9 mouse cellular contexts compared by ENCODE assay signal in the genomic region with DNA sequence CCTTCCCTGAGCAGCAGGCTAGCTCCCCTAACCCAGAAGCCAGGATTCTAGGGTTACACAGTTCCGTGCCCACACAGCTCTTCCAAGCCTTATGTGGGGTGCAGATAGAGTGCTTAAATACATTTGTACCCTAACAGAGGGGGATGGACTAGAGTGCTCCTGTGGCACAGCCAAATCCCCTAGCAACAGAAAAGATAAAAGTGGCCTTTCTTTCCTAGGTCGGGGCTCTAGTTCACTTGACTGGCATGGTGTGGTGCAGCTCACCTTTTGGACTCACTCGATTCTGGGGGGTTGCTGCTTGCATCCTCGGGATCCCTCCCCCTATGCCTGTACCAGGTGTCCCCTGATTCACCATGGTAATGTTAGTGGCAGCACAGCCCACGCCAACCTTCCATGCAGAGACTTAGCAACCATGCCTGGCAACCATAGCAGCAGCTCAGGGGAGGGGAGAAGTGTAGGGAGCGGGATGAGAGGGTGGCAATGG. TPM values are rescaled to one million over a fixed set of nuclear protein-coding genes. Genes with fewer than 3 reads are reported as not detected.
DNase-seq lines count a peak whose midpoint lies in the region; ATAC-seq lines count a peak whose summit lies in the region.
"Had no signal": no experiment of that assay in that cellular context is flagged by ENCODE, and none has a peak within 500 bp of the region (broad histone marks: within the 10 kb centered on the region; RNA-seq: fewer than 3 reads in every experiment).

No protein-coding gene starts in this region.

- H3K36me3 ChIP-seq in neural tube, embryonic 11.5 days (ENCODE audit: control insufficient read depth, insufficient read depth, low read length): peaks cover 8% of the 10 kb centered on the region; the same call in 1 of the 2 replicates

- H3K27ac ChIP-seq in neural tube, embryonic 11.5 days (ENCODE audit: low read depth, low read length): no peak overlapping the region

- H3K4me3 ChIP-seq in neural tube, embryonic 11.5 days (ENCODE audit: low read depth, low read length): no peak overlapping the region; the same call in 1 of the 2 replicates

- DNase-seq in neural tube, embryonic 11.5 days (ENCODE audit: low spot score): peak; percentile 9
- DNase-seq in neural tube, embryonic 10.5 days (ENCODE audit: extremely low spot score, low spot score): no peak
- peak; percentile 89 to 91 for DNase-seq in frontal cortex, postnatal 36 days (ENCODE audit: low spot score in 2 of 2)
- peak; percentile 88 for DNase-seq in left cerebral cortex, postnatal 36 days (ENCODE audit: low spot score in 2 of 2)
- DNase-seq in embryo, embryonic 9.5 days (ENCODE audit: extremely low spot score): no peak
- no peak for DNase-seq in kidney, postnatal 14 days
- no peak for DNase-seq in spleen, adult 18-20 months
- DNase-seq: kidney, postnatal 10 days had no signal

- H3K9me3 ChIP-seq in neural tube, embryonic 11.5 days (ENCODE audit: control insufficient read depth, low read length): no peaks in the 10 kb centered on the region

- intact Hi-C loops in left cerebral cortex, postnatal 36 days (cut with DNase I): loop anchor here (2.0 kb wide), 1 partner anchor 22 kb away; the partner anchor contains the start of gene Prkag1

- H3K4me1 ChIP-seq in neural tube, embryonic 11.5 days (ENCODE audit: control insufficient read depth, insufficient read depth, low read length): peaks cover 30% of the 10 kb centered on the region

- ATAC-seq in neural tube, embryonic 11.5 days (ENCODE audit: insufficient read depth, low FRiP score, low TSS enrichment): no peak

- WGBS in neural tube, embryonic 11.5 days: 2% methylated on average over 6 of the region's 6 CpGs

- no peak overlapping the region for H3K9ac ChIP-seq in neural tube, embryonic 11.5 days (ENCODE audit: low read length)

- peaks cover 62% of the 10 kb centered on the region for H3K27me3 ChIP-seq in neural tube, embryonic 11.5 days (ENCODE audit: control insufficient read depth, insufficient read depth, low read length)

- 0 out of 2 replicates have a peak overlapping the region, but pooled peaks have one; percentile 48 for H3K4me2 ChIP-seq in neural tube, embryonic 11.5 days (ENCODE audit: low read depth)

RNA-seq across cellular contexts. Expression of gene Ddn, which starts 0.6 kb away (rescaled TPM):
- polyA plus RNA-seq in neural tube, embryonic 11.5 days (2014; fragmentation: Nextera tagmentation; extraction: Ambion mirVana): 0.48 and 0.78 TPM in 2 replicates
- 100 to 1,000 TPM; 827 to 848 TPM for total RNA-seq in left cerebral cortex, postnatal 36 days (2021)
- total RNA-seq: adrenal gland, adult 18-20 months had no signal

RNA-seq across cellular contexts. Expression of gene Wnt1, which starts 19.0 kb away (rescaled TPM):
- 11.8 and 12.9 TPM in 2 replicates for polyA plus RNA-seq in neural tube, embryonic 11.5 days (2014; fragmentation: Nextera tagmentation; extraction: Ambion mirVana)
- total RNA-seq in left cerebral cortex, postnatal 36 days (2021): not detected
- total RNA-seq: adrenal gland, adult 18-20 months had no signal

RNA-seq across cellular contexts. Expression of gene Prkag1, which starts 22.6 kb away (rescaled TPM):
- polyA plus RNA-seq in neural tube, embryonic 11.5 days (2014; fragmentation: Nextera tagmentation; extraction: Ambion mirVana): 73.1 and 74.0 TPM in 2 replicates
- total RNA-seq in left cerebral cortex, postnatal 36 days (2021): 10 to 100 TPM; 49.1 to 50.0 TPM

RNA-seq across cellular contexts. Expression of gene Wnt10b, which starts 30.7 kb away (rescaled TPM):
- 0.51 and 0.95 TPM in 2 replicates for polyA plus RNA-seq in neural tube, embryonic 11.5 days (2014; fragmentation: Nextera tagmentation; extraction: Ambion mirVana)
- 1 to 10 TPM in 1 of 2 experiments, under 1 TPM in 1; 0.59 to 1.1 TPM for total RNA-seq in left cerebral cortex, postnatal 36 days (2021)

RNA-seq across cellular contexts. Expression of gene Arf3, which starts 45.7 kb away (rescaled TPM):
- polyA plus RNA-seq in neural tube, embryonic 11.5 days (2014; fragmentation: Nextera tagmentation; extraction: Ambion mirVana): 42.0 and 44.0 TPM in 2 replicates
- total RNA-seq in left cerebral cortex, postnatal 36 days (2021): 100 to 1,000 TPM; 721 to 734 TPM

Comparison
In these comparisons a context has a peak if more than half of its experiments do, and no peak if none do; other contexts are left out.
1. DNase-seq: peak in neural tube, embryonic 11.5 days (single experiment), frontal cortex, postnatal 36 days (2 of 2) and left cerebral cortex, postnatal 36 days (2 of 2); none in neural tube, embryonic 10.5 days (single experiment), embryo, embryonic 9.5 days (single experiment), kidney, postnatal 14 days (single experiment) and spleen, adult 18-20 months (0 of 2).